Mouse (Mus musculus): ENCODE measurements around the gene Gsta3. TPM values are rescaled to one million over a fixed set of nuclear protein-coding genes. Genes with fewer than 3 reads are reported as not detected.
"Not testable (repeated sequence)": the region's sequence is repeated elsewhere in the genome, so short reads cannot be mapped to it uniquely, and the experiment has no call there.

Gsta3 gene
- total RNA-seq (2021), result 1 to 10 TPM; 1.1 to 1.2 TPM

GRCm38 (mm10) chr1:21239911-21240898, at the start of gene Gsta3:
Gsta3 (plus strand) TSS chr1:21240589.
- DNase-seq (ENCODE audit: low spot score in 2 of 2), result no peak
- intact Hi-C loops (cut with DNase I), result no loop called here

GRCm38 (mm10) chr1:21206241-21206640, 34.1 kb upstream of the Gsta3 start:
- intact Hi-C loops (cut with DNase I), result no loop called here

GRCm38 (mm10) chr1:21213537-21213936, 26.9 kb upstream of the Gsta3 start:
- intact Hi-C loops (cut with DNase I), result not testable (repeated sequence)

More at GRCm38 (mm10) chr1:21206241-21206640, 34.1 kb upstream of the Gsta3 start:
- no peak for DNase-seq (ENCODE audit: low spot score in 2 of 2)

GRCm38 (mm10) chr1:21213991-21214692, 26.2 kb upstream of the Gsta3 start:
- intact Hi-C loops (cut with DNase I), result not testable (repeated sequence)
- peak in 1 of 2 experiments; percentile 78 for DNase-seq (ENCODE audit: low spot score in 2 of 2)

More at GRCm38 (mm10) chr1:21213537-21213936, 26.9 kb upstream of the Gsta3 start:
- DNase-seq (ENCODE audit: low spot score in 2 of 2), result not testable (repeated sequence)

GRCm38 (mm10) chr1:21218489-21218919, 21.9 kb upstream of the Gsta3 start, which contains the start of gene Tmem14a:
Tmem14a (plus strand) TSS chr1:21218575.
- intact Hi-C loops (cut with DNase I), result loop anchor here (1.0 to 2.0 kb wide), 3 partner anchors 53 to 1050 kb away; no protein-coding TSS in a partner anchor
- DNase-seq (ENCODE audit: low spot score in 2 of 2), result peak; percentile 91 to 92

- DNase-seq (ENCODE audit: low spot score in 2 of 2), result no peak
- intact Hi-C loops (cut with DNase I), result no loop called here
Measured at GRCm38 (mm10) chr1:21227756-21228395, 12.5 kb upstream of the Gsta3 start.

GRCm38 (mm10) chr1:21228740-21229722, 11.4 kb upstream of the Gsta3 start:
- intact Hi-C loops (cut with DNase I); DNase-seq (ENCODE audit: low spot score in 2 of 2): not testable (repeated sequence)

GRCm38 (mm10) chr1:21230376-21230775, 10.0 kb upstream of the Gsta3 start:
- intact Hi-C loops (cut with DNase I), result no loop called here
- no peak for DNase-seq (ENCODE audit: low spot score in 2 of 2)

GRCm38 (mm10) chr1:21231744-21232464, 8.5 kb upstream of the Gsta3 start:
- DNase-seq (ENCODE audit: low spot score in 2 of 2), result peak; percentile 39 to 63
- intact Hi-C loops (cut with DNase I), result no loop called here

GRCm38 (mm10) chr1:21232516-21232915, 7.9 kb upstream of the Gsta3 start:
- no peak for DNase-seq (ENCODE audit: low spot score in 2 of 2)
- intact Hi-C loops (cut with DNase I), result no loop called here

GRCm38 (mm10) chr1:21235359-21235758, 5.0 kb upstream of the Gsta3 start:
- intact Hi-C loops (cut with DNase I), result no loop called here
- DNase-seq (ENCODE audit: low spot score in 2 of 2), result no peak

- intact Hi-C loops (cut with DNase I), result no loop called here
- no peak for DNase-seq (ENCODE audit: low spot score in 2 of 2)
Measured at GRCm38 (mm10) chr1:21241096-21241495, 707 bp downstream of the Gsta3 start.

GRCm38 (mm10) chr1:21244290-21244960, 4.0 kb downstream of the Gsta3 start:
- no peak for DNase-seq (ENCODE audit: low spot score in 2 of 2)
- intact Hi-C loops (cut with DNase I), result no loop called here

- intact Hi-C loops (cut with DNase I), result no loop called here
- no peak for DNase-seq (ENCODE audit: low spot score in 2 of 2)
Measured at GRCm38 (mm10) chr1:21246136-21246535, 5.7 kb downstream of the Gsta3 start.

- intact Hi-C loops (cut with DNase I), result no loop called here
Measured at GRCm38 (mm10) chr1:21247896-21248295, 7.5 kb downstream of the Gsta3 start.

GRCm38 (mm10) chr1:21248560-21249390, 8.4 kb downstream of the Gsta3 start:
- intact Hi-C loops (cut with DNase I), result no loop called here
- DNase-seq (ENCODE audit: low spot score in 2 of 2), result peak in 1 of 2 experiments; percentile 55

More at GRCm38 (mm10) chr1:21247896-21248295, 7.5 kb downstream of the Gsta3 start:
- DNase-seq (ENCODE audit: low spot score in 2 of 2), result no peak

Measured in left cerebral cortex, postnatal 25 days (tissue).